Mouse (Mus musculus) CH12.LX (cell line): ENCODE measurements at regions not wholly inside any gene's neighbourhood (a gene's known extent, or its start where the extent isn't known, plus 50 kb on each side); places are given as distances from the start of the nearest gene placed in this dataset.

Experiments
- DNase-seq: peaks from one replicate; pipeline ENCODE4 v3.0.0-alpha.2; 2013; ENCODE audit errors: extremely low read depth
- H3K27ac ChIP-seq: 2 replicates; pipeline ENCODE4 v1.5.1; 2012; ENCODE audit warnings: low read depth, mild to moderate bottlenecking, control low read depth, moderate library complexity; ENCODE audit not compliant: insufficient read depth
- H3K27me3 ChIP-seq: replicated peaks from 2 replicates; pipeline ENCODE3; 2012; ENCODE audit warnings: inconsistent platforms
- H3K36me3 ChIP-seq, 2 experiments: replicated peaks in 1 of 2; 2 replicates each; pipeline versions ENCODE3 to v1.6.1; 2012; ENCODE audit warnings: inconsistent platforms in 1 of 2, low read length in 1 of 2, mild to moderate bottlenecking in 1 of 2, mixed read lengths in 1 of 2, moderate library complexity in 1 of 2; ENCODE audit not compliant: control insufficient read depth in 1 of 2, insufficient read depth in 1 of 2
- H3K4me1 ChIP-seq, 2 experiments: 2 replicates each; pipeline ENCODE4 v1.6.1; 2012; ENCODE audit warnings: inconsistent platforms in 1 of 2, moderate library complexity in 1 of 2; ENCODE audit not compliant: insufficient read depth in 2 of 2, control insufficient read depth in 1 of 2
- H3K4me2 ChIP-seq: 2 replicates; pipeline ENCODE4 v1.6.1; 2012; ENCODE audit warnings: low read depth, mild to moderate bottlenecking, control low read depth; ENCODE audit not compliant: poor library complexity, insufficient read depth, severe bottlenecking
- H3K4me3 ChIP-seq, 3 experiments: fragments of 150-350 bp in 1 of 3; sonication (generic) in 1 of 3; replicated peaks in 1 of 3; 2 replicates each; pipeline versions ENCODE3 to v1.5.1; 2011 to 2012; ENCODE audit warnings: low read depth in 2 of 3, low read length in 2 of 3, mild to moderate bottlenecking in 2 of 3, moderate library complexity in 2 of 3, control low read depth in 1 of 3, improper control_type of control experiment in 1 of 3, inconsistent platforms in 1 of 3, mixed read lengths in 1 of 3; ENCODE audit not compliant: poor library complexity in 1 of 3
- H3K79me2 ChIP-seq: replicated peaks from 2 replicates; pipeline ENCODE4 v1.6.1; 2012; ENCODE audit warnings: mild to moderate bottlenecking, moderate library complexity; ENCODE audit not compliant: control insufficient read depth, poor library complexity, insufficient read depth, severe bottlenecking; ENCODE audit errors: extremely low read depth
- H3K9ac ChIP-seq: 2 replicates; pipeline ENCODE4 v1.6.1; 2012; ENCODE audit warnings: low read depth, mild to moderate bottlenecking, control low read depth, moderate library complexity; ENCODE audit not compliant: insufficient read depth
- H3K9me3 ChIP-seq: replicated peaks from 2 replicates; pipeline ENCODE3; 2012; ENCODE audit warnings: low read length, inconsistent platforms, mixed read lengths
- CHD1 ChIP-seq: IDR thresholded peaks from 2 replicates; pipeline ENCODE4 v1.6.1; 2012; ENCODE audit warnings: low read depth, low read length, improper control_type of control experiment, inconsistent platforms
- HCFC1 ChIP-seq: IDR thresholded peaks from 2 replicates; pipeline ENCODE4 v1.6.1; 2012; ENCODE audit warnings: low read depth, mild to moderate bottlenecking, inconsistent platforms, low read length, improper control_type of control experiment
- IRF4 ChIP-seq: IDR thresholded peaks from 2 replicates; pipeline ENCODE4 v1.6.1; 2014; ENCODE audit warnings: low read depth, mild to moderate bottlenecking, inconsistent platforms, low read length, improper control_type of control experiment
- JUN ChIP-seq: IDR thresholded peaks from 2 replicates; pipeline ENCODE4 v1.6.1; 2011; ENCODE audit warnings: low read depth, mild to moderate bottlenecking, low read length, improper control_type of control experiment, moderate library complexity; ENCODE audit not compliant: insufficient read depth
- JUND ChIP-seq: conservative IDR thresholded peaks from 2 replicates; pipeline ENCODE4 v1.6.1; 2011; ENCODE audit warnings: low read depth, low read length, improper control_type of control experiment
- KAT2A ChIP-seq: IDR thresholded peaks from 2 replicates; pipeline ENCODE4 v1.6.1; 2012; ENCODE audit warnings: low read length, improper control_type of control experiment, inconsistent platforms; ENCODE audit not compliant: insufficient replicate concordance
- MAZ ChIP-seq: IDR thresholded peaks from 2 replicates; pipeline ENCODE4 v1.6.1; 2012; ENCODE audit warnings: low read depth, mild to moderate bottlenecking, inconsistent platforms, low read length, improper control_type of control experiment, moderate library complexity
- MXI1 ChIP-seq: IDR thresholded peaks from 2 replicates; pipeline ENCODE4 v1.6.1; 2011; ENCODE audit warnings: mild to moderate bottlenecking, low read depth, low read length, improper control_type of control experiment
- MYC ChIP-seq: IDR thresholded peaks from 2 replicates; pipeline ENCODE4 v1.6.1; 2011; ENCODE audit warnings: low read depth, mild to moderate bottlenecking, improper control_type of control experiment, low read length
- NELFE ChIP-seq: IDR thresholded peaks from 2 replicates; pipeline ENCODE4 v1.6.1; 2011; ENCODE audit warnings: low read depth, low read length, improper control_type of control experiment
- POLR2A ChIP-seq: IDR thresholded peaks from 2 replicates; pipeline ENCODE4 v1.6.1; 2011; ENCODE audit warnings: low read depth, mild to moderate bottlenecking, improper control_type of control experiment, low read length
- POLR2AphosphoS2 ChIP-seq: IDR thresholded peaks from 2 replicates; pipeline ENCODE4 v1.6.1; 2011; ENCODE audit warnings: low read depth, low read length, improper control_type of control experiment
- TCF12 ChIP-seq: IDR thresholded peaks from 2 replicates; pipeline ENCODE4 v1.6.1; 2014; ENCODE audit warnings: low read depth, mild to moderate bottlenecking, inconsistent platforms, low read length, improper control_type of control experiment
- USF1 ChIP-seq: IDR thresholded peaks from 2 replicates; pipeline ENCODE4 v1.6.1; 2014; ENCODE audit warnings: low read depth, mild to moderate bottlenecking, inconsistent platforms, low read length, improper control_type of control experiment
- USF2 ChIP-seq: conservative IDR thresholded peaks from 2 replicates; pipeline ENCODE4 v1.6.1; 2011; ENCODE audit warnings: low read depth, low read length, improper control_type of control experiment
- ZNF384 ChIP-seq: IDR thresholded peaks from 2 replicates; pipeline ENCODE4 v1.6.1; 2012; ENCODE audit warnings: low read depth, low read length, improper control_type of control experiment, inconsistent platforms
- dilution Hi-C: fragments of 300-500 bp; cut with MboI; formaldehyde crosslinking; loops from 2 replicates; pipeline ENCODE4 v1.14.3; 2020; ENCODE audit warnings: low sequenced_read_pairs; ENCODE audit not compliant: extremely low pct_unique_long_range_greater_than_20kb, extremely low pct_ligation_motif_present
- in situ Hi-C: fragments of 300-500 bp; cut with MboI; formaldehyde crosslinking; loops from 3 replicates; pipeline ENCODE4 v1.14.3; 2019; ENCODE audit warnings: low sequenced_read_pairs, low pct_ligation_motif_present, low pct_unique_long_range_greater_than_20kb, mixed read lengths

GRCm38 (mm10) chr8:92469141-92470000, 111.9 kb downstream of the Irx5 start:
- Histone ChIP-seq H3K4me1 (no peaks in the 10 kb centered on the region), H3K4me3 (no peak overlapping the region), H3K27me3 (no peaks in the 10 kb centered on the region)
- dilution Hi-C loops (no loop called here), in situ Hi-C loops (no loop called here)
- no peak for TF ChIP-seq JUN
- TF ChIP-seq MXI1: no peak
- TF ChIP-seq CHD1: no peak
- TF ChIP-seq USF2: no peak
- no peak for TF ChIP-seq NELFE
- no peak for TF ChIP-seq MYC
- no peak for TF ChIP-seq USF1
- TF ChIP-seq MAZ: no peak
- TF ChIP-seq, all 38 proteins: peak for 0
- Histone ChIP-seq H3K79me2 (no peaks in the 10 kb centered on the region), H3K9me3 (peaks cover 98% of the 10 kb centered on the region), H3K27ac (no peak overlapping the region), H3K4me2 (no peak overlapping the region), H3K36me3 (no peaks in the 10 kb centered on the region), H3K9ac (no peak overlapping the region)
- DNase-seq: no peak

GRCm38 (mm10) chr8:92472257-92472656, 114.8 kb downstream of the Irx5 start:
- Histone ChIP-seq H3K36me3 (no peaks in the 10 kb centered on the region), H3K9ac (no peak overlapping the region), H3K4me3 (no peak overlapping the region), H3K4me1 (no peaks in the 10 kb centered on the region), H3K4me2 (no peak overlapping the region), H3K79me2 (no peaks in the 10 kb centered on the region), H3K27me3 (no peaks in the 10 kb centered on the region), H3K27ac (no peak overlapping the region), H3K9me3 (peaks cover 96% of the 10 kb centered on the region)
- DNase-seq: no peak
- dilution Hi-C loops (no loop called here), in situ Hi-C loops (no loop called here)
- TF ChIP-seq KAT2A (no peak), JUND (no peak), USF1 (no peak), POLR2AphosphoS2 (no peak), MYC (no peak), ZNF384 (no peak), MXI1 (no peak), CHD1 (no peak), POLR2A (no peak), TCF12 (no peak), HCFC1 (no peak), IRF4 (no peak), JUN (no peak)
